Comparison of ENCODE assay signal across 12 mouse cellular contexts in the genomic region with DNA sequence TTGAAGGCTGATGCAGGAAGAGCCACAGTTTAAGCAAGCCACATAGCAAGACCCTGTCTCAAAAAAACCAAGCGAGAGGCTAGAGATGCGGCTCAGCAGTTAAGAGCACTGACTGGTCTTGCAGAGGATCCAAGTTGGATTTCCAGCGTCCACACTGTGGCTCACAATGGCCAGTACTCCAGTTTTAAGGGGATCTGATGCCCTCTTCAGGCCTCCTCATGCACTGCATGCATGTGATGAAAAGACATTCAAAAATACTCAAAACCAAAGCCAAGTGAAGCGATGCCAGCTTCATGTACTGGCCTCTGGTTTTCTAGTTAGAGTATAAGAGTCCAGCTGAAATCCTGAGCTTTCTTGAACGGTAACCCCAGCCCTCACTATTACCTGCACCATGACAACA. TPM values are rescaled to one million over a fixed set of nuclear protein-coding genes. Genes with fewer than 3 reads are reported as not detected.
DNase-seq lines count a peak whose midpoint lies in the region; ATAC-seq and TF ChIP-seq lines count a peak whose summit lies in the region.
"Had no signal": no experiment of that assay in that cellular context is flagged by ENCODE, and none has a peak within 500 bp of the region (broad histone marks: within the 10 kb centered on the region; RNA-seq: fewer than 3 reads in every experiment).

No protein-coding gene starts in this region.

- ATAC-seq in lung, embryonic 14.5 days (ENCODE audit: insufficient read depth): no peak
- ATAC-seq in stomach, embryonic 16.5 days (ENCODE audit: insufficient read depth, low FRiP score): no peak
- ATAC-seq: midbrain, embryonic 13.5 days had no signal

- 86% methylated on average over 5 of the region's 5 CpGs for WGBS in lung, embryonic 14.5 days
- 84% methylated on average over 5 of the region's 5 CpGs for WGBS in stomach, embryonic 16.5 days

- no peak for TF ChIP-seq POLR2A in brain, embryonic 14.5 days (IDR thresholded peaks at IDR 0.05; ENCODE audit: borderline replicate concordance, extremely low read depth, insufficient read depth, insufficient read length, poor library complexity, severe bottlenecking)

- no peaks in the 10 kb centered on the region for H3K27me3 ChIP-seq in lung, embryonic 14.5 days (ENCODE audit: insufficient read depth, low read length)
- H3K27me3 ChIP-seq in stomach, embryonic 16.5 days (ENCODE audit: control insufficient read depth, insufficient read depth, low read length): no peaks in the 10 kb centered on the region
- H3K27me3 ChIP-seq: embryonic facial prominence, embryonic 12.5 days; kidney, embryonic 15.5 days; midbrain, embryonic 13.5 days had no signal

- peak; percentile 46 for TF ChIP-seq CTCF in gastrocnemius, adult 2 months (IDR thresholded peaks at IDR 0.05)
- peak; percentile 35 for TF ChIP-seq CTCF in lung, embryonic 14.5 days (IDR thresholded peaks at IDR 0.05; ENCODE audit: low read depth)
- TF ChIP-seq CTCF in brain, embryonic 14.5 days (IDR thresholded peaks at IDR 0.05; ENCODE audit: borderline replicate concordance, extremely low read depth, insufficient read depth, insufficient read length): peak; percentile 16; the same call in 1 of the 2 replicates

- no peak overlapping the region for H3K27ac ChIP-seq in gastrocnemius, adult 2 months
- no peak overlapping the region for H3K27ac ChIP-seq in lung, embryonic 14.5 days (ENCODE audit: low read depth)
- H3K27ac ChIP-seq in stomach, embryonic 16.5 days (ENCODE audit: low read length): 0 out of 2 replicates have a peak overlapping the region, but pooled peaks have one; percentile 0
- H3K27ac ChIP-seq: embryonic facial prominence, embryonic 12.5 days; kidney, embryonic 15.5 days; midbrain, embryonic 13.5 days had no signal

- H3K36me3 ChIP-seq in lung, embryonic 14.5 days (ENCODE audit: insufficient read depth): peaks cover 35% of the 10 kb centered on the region
- H3K36me3 ChIP-seq in stomach, embryonic 16.5 days (ENCODE audit: control insufficient read depth, insufficient read depth, low read length): no peaks in the 10 kb centered on the region

- no peak for DNase-seq in gastrocnemius, adult 2 months
- DNase-seq in gastrocnemius, postnatal 36 days: no peak
- DNase-seq in lung, embryonic 14.5 days: peak; percentile 27
- no peak for DNase-seq in lung, adult 18-20 months
- no peak for DNase-seq in brain, embryonic 14.5 days (ENCODE audit: low read depth)
- DNase-seq in thymus, postnatal 36 days: no peak
- DNase-seq in heart, postnatal 25 days (ENCODE audit: low spot score): no peak
- DNase-seq: left cerebral cortex, postnatal 4 days had no signal

- intact Hi-C loops in gastrocnemius, adult 2 months (cut with DNase I): no loop called here
- intact Hi-C loops in gastrocnemius, postnatal 36 days (cut with DNase I): no loop called here
- intact Hi-C loops in heart, postnatal 25 days (cut with DNase I): loop anchor here (10.0 kb wide), 1 partner anchor 145 kb away; no protein-coding TSS in a partner anchor

- no peak overlapping the region for H3K9ac ChIP-seq in lung, embryonic 14.5 days
- H3K9ac ChIP-seq in stomach, embryonic 16.5 days (ENCODE audit: low read length): no peak overlapping the region
- H3K9ac ChIP-seq: embryonic facial prominence, embryonic 12.5 days; kidney, embryonic 15.5 days; midbrain, embryonic 13.5 days had no signal

- H3K4me1 ChIP-seq in lung, embryonic 14.5 days (ENCODE audit: insufficient read depth): peaks cover 6% of the 10 kb centered on the region
- peaks cover 16% of the 10 kb centered on the region for H3K4me1 ChIP-seq in stomach, embryonic 16.5 days (ENCODE audit: control insufficient read depth, insufficient read depth, low read length)

- no peaks in the 10 kb centered on the region for H3K9me3 ChIP-seq in lung, embryonic 14.5 days (ENCODE audit: low read depth, low read length)
- H3K9me3 ChIP-seq in stomach, embryonic 16.5 days (replicated peaks; ENCODE audit: control insufficient read depth, low read length): no peaks in the 10 kb centered on the region
- H3K9me3 ChIP-seq: embryonic facial prominence, embryonic 12.5 days; kidney, embryonic 15.5 days; midbrain, embryonic 13.5 days had no signal

- H3K4me2 ChIP-seq in lung, embryonic 14.5 days: no peak overlapping the region
- no peak overlapping the region for H3K4me2 ChIP-seq in stomach, embryonic 16.5 days (ENCODE audit: low read depth, low read length)
- H3K4me2 ChIP-seq: embryonic facial prominence, embryonic 12.5 days; kidney, embryonic 15.5 days; midbrain, embryonic 13.5 days had no signal

- H3K4me3 ChIP-seq in gastrocnemius, adult 2 months: no peak overlapping the region
- H3K4me3 ChIP-seq in lung, embryonic 14.5 days (ENCODE audit: low read depth, low read length): no peak overlapping the region
- no peak overlapping the region for H3K4me3 ChIP-seq in stomach, embryonic 16.5 days (replicated peaks; ENCODE audit: low read length)
- H3K4me3 ChIP-seq: embryonic facial prominence, embryonic 12.5 days; kidney, embryonic 15.5 days; midbrain, embryonic 13.5 days had no signal

RNA-seq across cellular contexts. Expression of a gene that starts 5.7 kb away (rescaled TPM):
- total RNA-seq in gastrocnemius, adult 2 months (2021): 10 to 100 TPM; 59.8 to 61.0 TPM
- total RNA-seq in gastrocnemius, postnatal 36 days (2021): 10 to 100 TPM; 49.4 to 51.8 TPM
- 148 and 149 TPM in 2 replicates for polyA plus RNA-seq in lung, embryonic 14.5 days (2014; fragmentation: Nextera tagmentation; extraction: Ambion mirVana)
- 224 and 264 TPM in 2 replicates for polyA plus RNA-seq in brain, embryonic 14.5 days (2012; rRNA removed)
- polyA plus RNA-seq in stomach, embryonic 16.5 days (2015; fragmentation: Nextera tagmentation; extraction: Ambion mirVana): 135 and 146 TPM in 2 replicates
- 10 to 100 TPM; 89.3 to 94.8 TPM for total RNA-seq in heart, postnatal 25 days (2021)

RNA-seq across cellular contexts. Expression of a gene that starts 6.8 kb away (rescaled TPM):
- 1 to 10 TPM; 5.1 to 6.1 TPM for total RNA-seq in gastrocnemius, adult 2 months (2021)
- 1 to 10 TPM; 4.6 to 5.1 TPM for total RNA-seq in gastrocnemius, postnatal 36 days (2021)
- polyA plus RNA-seq in lung, embryonic 14.5 days (2014; fragmentation: Nextera tagmentation; extraction: Ambion mirVana): 41.3 and 47.5 TPM in 2 replicates
- 21.8 and 26.0 TPM in 2 replicates for polyA plus RNA-seq in brain, embryonic 14.5 days (2012; rRNA removed)
- 26.4 and 27.4 TPM in 2 replicates for polyA plus RNA-seq in stomach, embryonic 16.5 days (2015; fragmentation: Nextera tagmentation; extraction: Ambion mirVana)
- 10 to 100 TPM; 12.0 to 12.6 TPM for total RNA-seq in heart, postnatal 25 days (2021)

RNA-seq across cellular contexts. Expression of a gene that starts 39.8 kb away (rescaled TPM):
- under 1 TPM; 0.17 to 0.18 TPM for total RNA-seq in gastrocnemius, adult 2 months (2021)
- under 1 TPM; 0.25 to 0.38 TPM for total RNA-seq in gastrocnemius, postnatal 36 days (2021)
- 1.1 and 1.3 TPM in 2 replicates for polyA plus RNA-seq in lung, embryonic 14.5 days (2014; fragmentation: Nextera tagmentation; extraction: Ambion mirVana)
- polyA plus RNA-seq in brain, embryonic 14.5 days (2012; rRNA removed): 2.1 TPM in 2 replicates
- 1.7 and 1.8 TPM in 2 replicates for polyA plus RNA-seq in stomach, embryonic 16.5 days (2015; fragmentation: Nextera tagmentation; extraction: Ambion mirVana)
- total RNA-seq in heart, postnatal 25 days (2021): under 1 TPM; 0.36 to 0.70 TPM

RNA-seq across cellular contexts. Expression of a gene that starts 49.0 kb away (rescaled TPM):
- 1 to 10 TPM in 1 of 2 experiments, under 1 TPM in 1; 0.82 to 1.2 TPM for total RNA-seq in gastrocnemius, adult 2 months (2021)
- total RNA-seq in gastrocnemius, postnatal 36 days (2021): 1 to 10 TPM in 1 of 2 experiments, under 1 TPM in 1; 0.79 to 1.1 TPM
- polyA plus RNA-seq in lung, embryonic 14.5 days (2014; fragmentation: Nextera tagmentation; extraction: Ambion mirVana): 9.9 and 11.6 TPM in 2 replicates
- polyA plus RNA-seq in brain, embryonic 14.5 days (2012; rRNA removed): 16.1 and 18.2 TPM in 2 replicates
- polyA plus RNA-seq in stomach, embryonic 16.5 days (2015; fragmentation: Nextera tagmentation; extraction: Ambion mirVana): 13.8 and 16.8 TPM in 2 replicates
- total RNA-seq in heart, postnatal 25 days (2021): 1 to 10 TPM; 1.9 to 2.3 TPM

RNA-seq across cellular contexts. Expression of a gene that starts 51.4 kb away (rescaled TPM):
- 10 to 100 TPM; 58.2 to 67.6 TPM for total RNA-seq in gastrocnemius, adult 2 months (2021)
- 10 to 100 TPM; 55.9 to 56.4 TPM for total RNA-seq in gastrocnemius, postnatal 36 days (2021)
- 132 and 145 TPM in 2 replicates for polyA plus RNA-seq in lung, embryonic 14.5 days (2014; fragmentation: Nextera tagmentation; extraction: Ambion mirVana)
- 206 and 246 TPM in 2 replicates for polyA plus RNA-seq in brain, embryonic 14.5 days (2012; rRNA removed)
- polyA plus RNA-seq in stomach, embryonic 16.5 days (2015; fragmentation: Nextera tagmentation; extraction: Ambion mirVana): 131 and 133 TPM in 2 replicates
- total RNA-seq in heart, postnatal 25 days (2021): 10 to 100 TPM; 80.9 to 87.7 TPM
